Mouse (Mus musculus): ENCODE results near the gene Gdf9. TPM values are rescaled to one million over a fixed set of nuclear protein-coding genes. Genes with fewer than 3 reads are reported as not detected.
"Not testable (repeated sequence)": the region's sequence is repeated elsewhere in the genome, so short reads cannot be mapped to it uniquely, and the experiment has no call there.

Gene Gdf9
- polyA plus RNA-seq, 1 experiment, result not detected

DNA sequence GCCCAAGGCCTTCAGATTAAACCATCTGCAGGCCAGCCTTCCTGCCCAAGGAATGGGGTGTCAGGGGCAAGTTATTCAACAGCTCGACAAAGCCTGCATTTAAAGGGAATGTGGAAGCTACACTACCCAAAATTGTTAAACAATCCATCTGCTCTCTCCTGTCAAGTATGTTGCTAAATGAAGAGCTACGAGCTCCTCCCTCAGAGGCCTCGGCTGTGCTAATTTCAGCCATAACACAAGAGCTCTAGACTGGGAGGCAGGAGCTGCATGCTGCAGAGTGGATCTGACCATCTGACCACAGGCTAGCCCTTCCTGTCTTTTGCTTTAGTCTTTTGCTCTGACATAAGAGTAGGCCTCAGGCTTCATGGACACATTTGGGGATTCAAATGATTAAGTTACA is 5.6 kb upstream of the Gdf9 start:
- Histone ChIP-seq H3K27me3 (ENCODE audit: control insufficient read depth) (no peaks in the 10 kb centered on the region), H3K9me3 (ENCODE audit: control insufficient read depth, low read length) (no peaks in the 10 kb centered on the region), H3K4me3 (replicated peaks) (no peak overlapping the region), H3K36me3 (ENCODE audit: control insufficient read depth) (peaks cover 44% of the 10 kb centered on the region), H3K4me1 (ENCODE audit: control insufficient read depth) (peaks cover 15% of the 10 kb centered on the region)
- no peak for TF ChIP-seq TAL1 (IDR thresholded peaks at IDR 0.05; ENCODE audit: low read length)
- no peak for TF ChIP-seq GATA1 (IDR thresholded peaks at IDR 0.05; ENCODE audit: low read length)

GRCm38 (mm10) chr11:53425711-53426255 is 5.0 kb upstream of the Gdf9 start:
- Histone ChIP-seq H3K36me3 (ENCODE audit: control insufficient read depth) (peaks cover 43% of the 10 kb centered on the region), H3K27me3 (ENCODE audit: control insufficient read depth) (no peaks in the 10 kb centered on the region), H3K9me3 (ENCODE audit: control insufficient read depth, low read length) (no peaks in the 10 kb centered on the region), H3K4me1 (ENCODE audit: control insufficient read depth) (peaks cover 18% of the 10 kb centered on the region), H3K4me3 (replicated peaks) (no peak overlapping the region)
- no peak for TF ChIP-seq GATA1 (IDR thresholded peaks at IDR 0.05; ENCODE audit: low read length)
- no peak for TF ChIP-seq TAL1 (IDR thresholded peaks at IDR 0.05; ENCODE audit: low read length)

DNA sequence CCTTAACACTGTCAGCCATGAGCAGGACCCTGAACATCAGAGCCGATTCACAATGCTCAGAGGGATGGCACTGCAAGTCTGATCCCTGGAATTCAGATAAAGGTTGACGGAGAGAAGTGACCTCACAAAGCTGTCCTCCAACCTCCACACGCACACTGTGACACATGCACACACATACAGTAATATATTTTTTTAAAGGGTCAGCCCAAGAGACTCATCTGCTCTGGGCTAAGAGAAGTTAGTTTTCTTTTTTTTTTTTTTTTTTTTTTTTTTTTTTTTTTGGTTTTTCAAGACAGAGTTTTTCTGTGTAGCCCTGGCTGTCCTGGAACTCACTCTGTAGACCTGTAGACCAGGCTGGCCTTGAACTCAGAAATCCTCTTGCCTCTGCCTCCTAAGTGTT is 3.9 kb upstream of the Gdf9 start:
- Histone ChIP-seq H3K36me3 (ENCODE audit: control insufficient read depth) (peaks cover 43% of the 10 kb centered on the region), H3K4me1 (ENCODE audit: control insufficient read depth) (peaks cover 28% of the 10 kb centered on the region)
- not testable (repeated sequence) for H3K9me3 ChIP-seq (ENCODE audit: control insufficient read depth, low read length); H3K27me3 ChIP-seq (ENCODE audit: control insufficient read depth); H3K4me3 ChIP-seq (replicated peaks)

DNA sequence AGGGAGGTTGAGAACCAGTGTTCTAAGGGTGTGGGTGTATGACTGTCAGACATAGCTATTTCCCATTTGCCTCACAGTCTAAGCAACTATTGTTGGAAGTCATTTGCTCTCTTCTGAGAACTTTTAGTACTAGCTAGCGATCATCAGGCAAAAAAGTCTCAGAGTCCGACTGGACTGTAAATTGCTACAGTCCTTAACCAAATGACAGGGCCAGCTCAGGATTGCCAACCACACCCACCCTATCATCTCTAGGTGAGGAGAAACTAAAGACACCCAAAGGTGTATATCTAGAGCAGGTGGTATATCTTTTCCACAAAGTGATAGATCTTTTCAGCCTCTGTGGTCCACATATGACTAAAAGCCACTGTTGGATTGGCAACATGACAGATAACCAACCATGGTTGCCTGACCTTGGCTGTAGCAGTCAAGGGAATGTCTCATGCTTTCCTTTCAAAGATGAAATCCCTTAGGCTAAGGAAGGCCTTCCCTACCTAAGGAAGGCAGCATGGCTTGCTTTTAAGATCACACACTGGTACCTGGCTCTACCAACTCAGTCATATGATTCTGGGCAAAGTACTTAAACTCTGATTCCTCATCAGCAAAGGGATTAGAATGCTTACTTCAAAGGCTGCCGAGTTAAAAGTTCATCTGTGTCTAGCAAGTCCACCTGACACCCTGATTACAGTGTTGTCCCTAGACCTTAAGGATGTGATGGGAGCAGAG is 2.7 kb upstream of the Gdf9 start:
- TF ChIP-seq TAL1 (IDR thresholded peaks at IDR 0.05; ENCODE audit: low read length) (no peak), GATA1 (IDR thresholded peaks at IDR 0.05; ENCODE audit: low read length) (no peak)
- peaks cover 39% of the 10 kb centered on the region for H3K36me3 ChIP-seq (ENCODE audit: control insufficient read depth)
- H3K27me3 ChIP-seq (ENCODE audit: control insufficient read depth), result no peaks in the 10 kb centered on the region
- H3K9me3 ChIP-seq (ENCODE audit: control insufficient read depth, low read length), result no peaks in the 10 kb centered on the region
- H3K4me3 ChIP-seq (replicated peaks), result no peak overlapping the region
- H3K4me1 ChIP-seq (ENCODE audit: control insufficient read depth), result peaks cover 40% of the 10 kb centered on the region

DNA sequence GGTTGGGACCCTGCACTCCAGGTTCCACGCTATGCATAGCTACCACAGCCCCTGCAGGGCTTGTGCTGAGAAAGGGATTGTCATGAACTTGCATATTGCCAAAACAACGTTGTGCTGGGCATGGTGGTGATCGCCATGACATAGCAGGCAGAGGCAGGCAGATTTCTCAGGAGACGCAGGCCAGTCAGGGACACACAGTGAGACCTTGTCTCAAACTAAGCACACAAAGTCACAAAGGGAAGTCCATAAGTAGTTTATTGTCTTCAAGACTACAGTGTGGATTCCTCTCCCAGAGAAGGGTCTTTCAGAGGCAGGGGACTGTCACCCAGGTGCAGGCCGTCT is 2.1 kb upstream of the Gdf9 start:
- Histone ChIP-seq H3K36me3 (ENCODE audit: control insufficient read depth) (peaks cover 39% of the 10 kb centered on the region), H3K27me3 (ENCODE audit: control insufficient read depth) (no peaks in the 10 kb centered on the region), H3K9me3 (ENCODE audit: control insufficient read depth, low read length) (no peaks in the 10 kb centered on the region), H3K4me3 (replicated peaks) (no peak overlapping the region), H3K4me1 (ENCODE audit: control insufficient read depth) (peaks cover 45% of the 10 kb centered on the region)
- no peak for TF ChIP-seq TAL1 (IDR thresholded peaks at IDR 0.05; ENCODE audit: low read length)
- TF ChIP-seq GATA1 (IDR thresholded peaks at IDR 0.05; ENCODE audit: low read length), result no peak

- TF ChIP-seq GATA1 (IDR thresholded peaks at IDR 0.05; ENCODE audit: low read length) (no peak), TAL1 (IDR thresholded peaks at IDR 0.05; ENCODE audit: low read length) (no peak)
- Histone ChIP-seq H3K9me3 (ENCODE audit: control insufficient read depth, low read length) (no peaks in the 10 kb centered on the region), H3K4me1 (ENCODE audit: control insufficient read depth) (peaks cover 47% of the 10 kb centered on the region), H3K27me3 (ENCODE audit: control insufficient read depth) (no peaks in the 10 kb centered on the region), H3K36me3 (ENCODE audit: control insufficient read depth) (peaks cover 39% of the 10 kb centered on the region), H3K4me3 (replicated peaks) (peak overlapping the region; percentile 99)
These were observed 1.6 kb upstream of the Gdf9 start for GRCm38 (mm10) chr11:53429182-53429581.

GRCm38 (mm10) chr11:53430300-53430669 is 538 bp upstream of the Gdf9 start:
- peak overlapping the region; percentile 99 for H3K4me3 ChIP-seq (replicated peaks)
- peaks cover 51% of the 10 kb centered on the region for H3K4me1 ChIP-seq (ENCODE audit: control insufficient read depth)
- no peaks in the 10 kb centered on the region for H3K27me3 ChIP-seq (ENCODE audit: control insufficient read depth)
- peaks cover 34% of the 10 kb centered on the region for H3K36me3 ChIP-seq (ENCODE audit: control insufficient read depth)
- H3K9me3 ChIP-seq (ENCODE audit: control insufficient read depth, low read length), result no peaks in the 10 kb centered on the region
- no peak for TF ChIP-seq TAL1 (IDR thresholded peaks at IDR 0.05; ENCODE audit: low read length)
- TF ChIP-seq GATA1 (IDR thresholded peaks at IDR 0.05; ENCODE audit: low read length), result 0 out of 2 replicates have a peak, but pooled peaks have one; percentile 4

DNA sequence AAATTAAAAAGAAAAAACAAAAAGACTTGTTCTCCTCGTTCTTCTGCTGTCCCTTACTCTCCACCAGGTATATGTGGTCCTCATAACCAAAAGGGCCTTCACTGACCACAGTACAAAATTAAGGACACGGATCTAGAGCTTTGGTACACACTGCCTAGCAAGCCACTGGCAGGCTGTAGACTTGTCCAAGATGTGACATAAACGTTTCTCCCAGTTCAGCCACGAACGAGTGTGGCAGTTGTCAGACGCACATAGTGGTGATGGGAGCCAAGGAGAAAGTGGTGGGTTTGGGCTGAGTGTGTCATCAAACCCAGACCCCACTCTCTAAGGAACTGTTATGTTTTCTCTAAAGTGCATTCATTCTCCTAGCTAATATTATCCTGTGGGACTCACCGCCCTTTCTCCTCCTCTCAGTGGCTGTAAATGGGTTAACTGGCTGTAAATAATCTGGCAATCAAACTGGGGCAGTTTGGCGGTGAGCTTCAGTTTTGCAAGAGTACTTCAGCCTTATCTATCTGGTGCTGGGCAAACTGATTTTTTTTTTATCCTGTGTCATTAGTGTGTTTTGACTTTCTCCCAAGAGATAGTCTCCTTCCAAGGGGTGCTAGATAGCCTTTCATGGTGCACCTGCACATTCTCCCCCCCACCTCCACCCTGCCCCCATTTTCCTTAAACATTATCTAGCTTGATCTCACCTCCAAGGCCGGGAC is 679 bp downstream of the Gdf9 start:
- no peak for TF ChIP-seq TAL1 (IDR thresholded peaks at IDR 0.05; ENCODE audit: low read length)
- peak; percentile 31; the same call in 1 of the 2 replicates for TF ChIP-seq GATA1 (IDR thresholded peaks at IDR 0.05; ENCODE audit: low read length)
- peaks cover 55% of the 10 kb centered on the region for H3K4me1 ChIP-seq (ENCODE audit: control insufficient read depth)

DNA sequence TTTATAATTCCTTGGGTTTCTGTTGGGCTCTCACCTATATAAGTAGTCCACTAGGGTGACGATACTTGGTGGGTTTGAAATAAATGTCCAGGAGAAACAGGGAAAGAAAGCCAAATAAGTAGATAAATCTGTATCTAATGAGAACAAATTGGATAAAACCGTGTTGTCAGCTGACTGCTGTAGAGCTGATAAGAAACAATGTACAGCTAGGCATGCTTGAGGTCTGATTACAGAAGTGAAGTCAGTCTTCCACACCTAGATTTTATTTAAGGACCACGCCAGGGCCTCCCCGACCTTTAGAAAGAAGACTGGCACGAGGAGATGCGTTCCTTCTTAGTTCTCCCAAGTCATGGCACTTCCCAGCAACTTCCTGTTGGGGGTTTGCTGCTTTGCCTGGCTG is 2.2 kb downstream of the Gdf9 start:
- Histone ChIP-seq H3K27me3 (ENCODE audit: control insufficient read depth) (no peaks in the 10 kb centered on the region), H3K4me3 (replicated peaks) (no peak overlapping the region), H3K9me3 (ENCODE audit: control insufficient read depth, low read length) (no peaks in the 10 kb centered on the region), H3K4me1 (ENCODE audit: control insufficient read depth) (peaks cover 55% of the 10 kb centered on the region), H3K36me3 (ENCODE audit: control insufficient read depth) (peaks cover 15% of the 10 kb centered on the region)
- TF ChIP-seq TAL1 (IDR thresholded peaks at IDR 0.05; ENCODE audit: low read length) (no peak), GATA1 (IDR thresholded peaks at IDR 0.05; ENCODE audit: low read length) (no peak; the same call in 1 of the 2 replicates)

More for the DNA sequence above, 679 bp downstream of the Gdf9 start:
- Histone ChIP-seq H3K36me3 (ENCODE audit: control insufficient read depth) (peaks cover 27% of the 10 kb centered on the region), H3K27me3 (ENCODE audit: control insufficient read depth) (no peaks in the 10 kb centered on the region), H3K4me3 (replicated peaks) (peak overlapping the region; percentile 99), H3K9me3 (ENCODE audit: control insufficient read depth, low read length) (no peaks in the 10 kb centered on the region)

Measured in erythroblast, embryonic 14.5 days (primary cell).